Mouse (Mus musculus): Measurements from ENCODE around the gene Tmem217. TPM values are rescaled to one million over a fixed set of nuclear protein-coding genes. Genes with fewer than 3 reads are reported as not detected.

Tmem217 gene
- total RNA-seq, 2 experiments from 2014 or later, result 0.50 TPM; not detected in 1

GRCm38 (mm10) chr17:29489971-29490712 lies 62.0 kb downstream of the Tmem217 start:
- DNase-seq (ENCODE audit: low spot score in 2 of 2), result peak; percentile 97 to 98

- DNase-seq (ENCODE audit: low spot score in 2 of 2), result no peak
Observed at GRCm38 (mm10) chr17:29488978-29489970, 62.9 kb downstream of the Tmem217 start.

- DNase-seq (ENCODE audit: low spot score in 2 of 2), result no peak
Observed at GRCm38 (mm10) chr17:29488257-29488977, 63.8 kb downstream of the Tmem217 start.

- DNase-seq (ENCODE audit: low spot score in 2 of 2), result no peak
Observed at GRCm38 (mm10) chr17:29485336-29486233, 66.6 kb downstream of the Tmem217 start.

- no peak for DNase-seq (ENCODE audit: low spot score in 2 of 2)
Observed at GRCm38 (mm10) chr17:29484431-29484830, 67.8 kb downstream of the Tmem217 start.

- no peak for DNase-seq (ENCODE audit: low spot score in 2 of 2)
Observed at GRCm38 (mm10) chr17:29483282-29483681, 68.9 kb downstream of the Tmem217 start.

GRCm38 (mm10) chr17:29482632-29483031 lies 69.6 kb downstream of the Tmem217 start:
- no peak for DNase-seq (ENCODE audit: low spot score in 2 of 2)

GRCm38 (mm10) chr17:29480256-29480655 lies 71.9 kb downstream of the Tmem217 start:
- DNase-seq (ENCODE audit: low spot score in 2 of 2), result no peak

GRCm38 (mm10) chr17:29478271-29478670 lies 73.9 kb downstream of the Tmem217 start:
- DNase-seq (ENCODE audit: low spot score in 2 of 2), result no peak

- no peak for DNase-seq (ENCODE audit: low spot score in 2 of 2)
Observed at GRCm38 (mm10) chr17:29477357-29477756, 74.8 kb downstream of the Tmem217 start.

- DNase-seq (ENCODE audit: low spot score in 2 of 2), result no peak
Observed at GRCm38 (mm10) chr17:29476461-29476860, 75.7 kb downstream of the Tmem217 start.

Small RNA genes lying within 50 kb of the gene (microRNA-seq; reads per million reads assigned to microRNA genes)
- not detected for gene Mir7667

Other genes with a start within 250 kb of the Tmem217 start
- 10 to 100 TPM; 11.3 to 13.3 TPM for gene Pi16, start 234.7 kb downstream of the Tmem217 start, total RNA-seq (2021)
- gene Mtch1, start 204.5 kb downstream of the Tmem217 start, total RNA-seq (2021), result 100 to 1,000 TPM; 309 to 341 TPM
- 1 to 10 TPM; 5.6 to 6.5 TPM for gene Fgd2, start 191.5 kb downstream of the Tmem217 start, total RNA-seq (2021)
- 10 to 100 TPM; 53.4 to 65.5 TPM for gene Pim1, start 61.6 kb downstream of the Tmem217 start, total RNA-seq (2021)
- gene Gm17657, start 2.7 kb downstream of the Tmem217 start, total RNA-seq (2021), result not detected
- gene Tbc1d22b, start 2.6 kb downstream of the Tmem217 start, total RNA-seq (2021), result 10 to 100 TPM; 27.3 to 29.0 TPM
- gene Rnf8, start 62.4 kb upstream of the Tmem217 start, total RNA-seq (2021), result 10 to 100 TPM; 88.9 to 93.3 TPM
- gene Gm28043, start 62.5 kb upstream of the Tmem217 start, total RNA-seq (2021), result 1 to 10 TPM; 6.3 to 7.8 TPM
- gene Cmtr1, start 108.2 kb upstream of the Tmem217 start, total RNA-seq (2021), result 100 to 1,000 TPM in 1 of 2 experiments, 10 to 100 TPM in 1; 99.2 to 101 TPM
- gene Ccdc167, start 164.7 kb upstream of the Tmem217 start, total RNA-seq (2021), result 10 to 100 TPM; 18.2 to 19.3 TPM

Measured in adrenal gland, postnatal 4 days (tissue).